Mouse (Mus musculus) embryo, embryonic 10.5 days (tissue): Measurements from ENCODE around the gene Ctf2.
"Not testable (repeated sequence)": the region's sequence is repeated elsewhere in the genome, so short reads cannot be mapped to it uniquely, and the experiment has no call there.

Source experiments
- DNase-seq: peaks from one replicate; pipeline ENCODE4 v3.0.0-alpha.2; 2015; ENCODE audit warnings: low spot score

The Ctf2 gene

GRCm38 (mm10) chr7:127732066-127732465 lies at the start of gene Ctf2:
TSS of gene Ctf2 (minus strand) at chr7:127732166.
- DNase-seq = not testable (repeated sequence)

- no peak for DNase-seq
Observed at GRCm38 (mm10) chr7:127778350-127778749, 46.4 kb upstream of the Ctf2 start.

GRCm38 (mm10) chr7:127777474-127778266 lies 45.7 kb upstream of the Ctf2 start:
- peak; percentile 72 for DNase-seq

- peak; percentile 97 for DNase-seq
Observed at GRCm38 (mm10) chr7:127776878-127777473, 45.0 kb upstream of the Ctf2 start.

GRCm38 (mm10) chr7:127776426-127776825 lies 44.5 kb upstream of the Ctf2 start, which contains the start of gene Setd1a:
TSS of gene Setd1a (plus strand) at chr7:127776670.
- peak; percentile 89 for DNase-seq

GRCm38 (mm10) chr7:127775837-127776236 lies 43.9 kb upstream of the Ctf2 start:
- not testable (repeated sequence) for DNase-seq

GRCm38 (mm10) chr7:127773664-127774384 lies 41.9 kb upstream of the Ctf2 start:
- peak; percentile 87 for DNase-seq

GRCm38 (mm10) chr7:127772557-127772956 lies 40.6 kb upstream of the Ctf2 start:
- no peak for DNase-seq

- DNase-seq = no peak
Observed at GRCm38 (mm10) chr7:127772080-127772479, 40.1 kb upstream of the Ctf2 start.

- DNase-seq = no peak
Observed at GRCm38 (mm10) chr7:127771262-127771661, 39.3 kb upstream of the Ctf2 start.

GRCm38 (mm10) chr7:127770039-127770905 lies 38.3 kb upstream of the Ctf2 start:
- DNase-seq = peak; percentile 55

- peak; percentile 87 for DNase-seq
Observed at GRCm38 (mm10) chr7:127769651-127770038, 37.7 kb upstream of the Ctf2 start, which contains the start of gene Orai3. TSS of gene Orai3 (plus strand) at chr7:127769815.

- DNase-seq = peak; percentile 98
Observed at GRCm38 (mm10) chr7:127768997-127769593, 37.1 kb upstream of the Ctf2 start.

- peak; percentile 8 for DNase-seq
Observed at GRCm38 (mm10) chr7:127768346-127768996, 36.5 kb upstream of the Ctf2 start.

GRCm38 (mm10) chr7:127767671-127768345 lies 35.8 kb upstream of the Ctf2 start:
- no peak for DNase-seq

- no peak for DNase-seq
Observed at GRCm38 (mm10) chr7:127766851-127767609, 35.1 kb upstream of the Ctf2 start.

- DNase-seq = no peak
Observed at GRCm38 (mm10) chr7:127765756-127766155, 33.8 kb upstream of the Ctf2 start.

GRCm38 (mm10) chr7:127763642-127764041 lies 31.7 kb upstream of the Ctf2 start:
- DNase-seq = no peak

- peak; percentile 82 for DNase-seq
Observed at GRCm38 (mm10) chr7:127761026-127761425, 29.1 kb upstream of the Ctf2 start.
